Comparison of ENCODE assay signal across 19 mouse cellular contexts in the genomic region with DNA sequence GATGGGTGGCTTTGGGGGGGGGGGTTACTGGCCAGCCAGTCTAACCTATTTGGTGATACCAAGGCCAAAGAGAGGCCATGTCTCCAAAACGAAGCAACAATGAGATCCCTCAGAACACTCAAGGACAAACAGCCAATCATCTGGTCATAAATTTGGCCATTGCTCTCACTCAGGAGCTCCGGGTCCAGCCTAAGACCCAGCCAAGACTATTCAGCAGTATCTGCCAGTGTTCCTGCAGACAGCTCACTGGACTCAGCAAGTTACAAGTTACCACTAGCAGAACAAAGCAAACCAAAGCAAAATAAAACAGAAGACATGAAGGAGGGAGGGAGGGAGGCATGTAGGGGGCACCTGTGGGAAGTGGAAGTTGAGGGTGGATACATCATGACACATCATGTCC.
DNase-seq lines count a peak whose midpoint lies in the region; ATAC-seq and TF ChIP-seq lines count a peak whose summit lies in the region.
"Had no signal": no experiment of that assay in that cellular context is flagged by ENCODE, and none has a peak within 500 bp of the region (broad histone marks: within the 10 kb centered on the region; RNA-seq: fewer than 3 reads in every experiment).

No protein-coding gene starts in this region.

- DNase-seq in heart, adult 11 months = peak; percentile 94
- DNase-seq in heart, postnatal 14 days = no peak
- DNase-seq in heart, embryonic 10.5 days (ENCODE audit: low spot score) = peak; percentile 53
- peak; percentile 17 for DNase-seq in midbrain, embryonic 11.5 days (ENCODE audit: low spot score, missing footprints)
- no peak for DNase-seq in layer of hippocampus, adult 2 months (ENCODE audit: low spot score in 2 of 2)
- DNase-seq: adrenal gland, adult 2 months; adrenal gland, postnatal 10 days; adrenal gland, postnatal 25 days; cerebellum, adult 11-12 months; cerebellum, adult 9-10 months; cerebellum, postnatal 10 days; cerebellum, postnatal 25 days had no signal

- H3K27ac ChIP-seq in heart, embryonic 10.5 days = no peak overlapping the region
- H3K27ac ChIP-seq in heart, embryonic 12.5 days (ENCODE audit: poor library complexity, severe bottlenecking) = no peak overlapping the region
- H3K27ac ChIP-seq in midbrain, embryonic 11.5 days (ENCODE audit: low read depth, low read length) = no peak overlapping the region
- H3K27ac ChIP-seq in midbrain, embryonic 16.5 days (ENCODE audit: low read length) = no peak overlapping the region
- 0 out of 2 replicates have a peak overlapping the region, but pooled peaks have one; percentile 23 for H3K27ac ChIP-seq in brown adipose tissue, adult 24 weeks (replicated peaks; ENCODE audit: low read depth, low read length)
- H3K27ac ChIP-seq in layer of hippocampus, adult 2 months = no peak overlapping the region
- H3K27ac ChIP-seq: embryonic facial prominence, embryonic 10.5 days; embryonic facial prominence, embryonic 12.5 days; forebrain, embryonic 13.5 days; forebrain, embryonic 15.5 days had no signal

- ATAC-seq in heart, embryonic 12.5 days (ENCODE audit: insufficient number of reproducible peaks, low FRiP score) = no peak
- ATAC-seq in midbrain, embryonic 11.5 days (ENCODE audit: low FRiP score) = no peak
- ATAC-seq in midbrain, embryonic 16.5 days = no peak
- ATAC-seq: forebrain, embryonic 13.5 days; forebrain, embryonic 15.5 days had no signal

- intact Hi-C loops in heart, postnatal 14 days (cut with DNase I) = loop anchor here (2.0 kb wide), 1 partner anchor 14 kb away; no protein-coding TSS in a partner anchor

- no peaks in the 10 kb centered on the region for H3K27me3 ChIP-seq in heart, embryonic 10.5 days (ENCODE audit: insufficient read depth, poor library complexity, severe bottlenecking)
- no peaks in the 10 kb centered on the region for H3K27me3 ChIP-seq in heart, embryonic 12.5 days (replicated peaks)
- H3K27me3 ChIP-seq in midbrain, embryonic 11.5 days (ENCODE audit: control insufficient read depth, insufficient read depth, low read length) = no peaks in the 10 kb centered on the region
- no peaks in the 10 kb centered on the region for H3K27me3 ChIP-seq in midbrain, embryonic 16.5 days (ENCODE audit: control insufficient read depth, insufficient read depth, low read depth, low read length)
- H3K27me3 ChIP-seq: embryonic facial prominence, embryonic 12.5 days; forebrain, embryonic 13.5 days; forebrain, embryonic 15.5 days had no signal

- no peak overlapping the region for H3K4me2 ChIP-seq in heart, embryonic 12.5 days
- H3K4me2 ChIP-seq in midbrain, embryonic 11.5 days = no peak overlapping the region
- no peak overlapping the region for H3K4me2 ChIP-seq in midbrain, embryonic 16.5 days (ENCODE audit: low read length)
- H3K4me2 ChIP-seq: embryonic facial prominence, embryonic 12.5 days; forebrain, embryonic 13.5 days; forebrain, embryonic 15.5 days had no signal

- H3K4me1 ChIP-seq in heart, embryonic 10.5 days = peaks cover 31% of the 10 kb centered on the region
- peaks cover 34% of the 10 kb centered on the region for H3K4me1 ChIP-seq in heart, embryonic 12.5 days (replicated peaks)
- H3K4me1 ChIP-seq in midbrain, embryonic 11.5 days (ENCODE audit: control insufficient read depth, insufficient read depth, low read length) = peaks cover 3% of the 10 kb centered on the region; the same call in 1 of the 2 replicates
- H3K4me1 ChIP-seq in midbrain, embryonic 16.5 days (ENCODE audit: control insufficient read depth, insufficient read depth, low read length) = no peaks in the 10 kb centered on the region
- peaks cover 18% of the 10 kb centered on the region; the same call in 1 of the 2 replicates for H3K4me1 ChIP-seq in brown adipose tissue, adult 24 weeks (ENCODE audit: control insufficient read depth, insufficient read depth, insufficient read length, low read length)
- H3K4me1 ChIP-seq: embryonic facial prominence, embryonic 12.5 days; forebrain, embryonic 15.5 days had no signal

- H3K9ac ChIP-seq in heart, embryonic 12.5 days = no peak overlapping the region
- H3K9ac ChIP-seq in midbrain, embryonic 11.5 days (ENCODE audit: low read length) = no peak overlapping the region
- no peak overlapping the region for H3K9ac ChIP-seq in midbrain, embryonic 16.5 days (ENCODE audit: low read depth, low read length)
- H3K9ac ChIP-seq: embryonic facial prominence, embryonic 12.5 days; forebrain, embryonic 13.5 days; forebrain, embryonic 15.5 days had no signal

- 89% methylated on average over 2 of the region's 2 CpGs for WGBS in heart, embryonic 10.5 days
- 77% methylated on average over 2 of the region's 2 CpGs for WGBS in heart, embryonic 12.5 days
- 77% methylated on average over 2 of the region's 2 CpGs for WGBS in midbrain, embryonic 11.5 days
- WGBS in midbrain, embryonic 16.5 days = 90% methylated on average over 2 of the region's 2 CpGs

- no peak for TF ChIP-seq CTCF in layer of hippocampus, adult 2 months (conservative IDR thresholded peaks at IDR 0.05)

- H3K4me3 ChIP-seq in heart, embryonic 10.5 days = no peak overlapping the region
- no peak overlapping the region for H3K4me3 ChIP-seq in heart, embryonic 12.5 days
- no peak overlapping the region for H3K4me3 ChIP-seq in midbrain, embryonic 11.5 days (ENCODE audit: low read depth, low read length)
- no peak overlapping the region for H3K4me3 ChIP-seq in midbrain, embryonic 16.5 days (ENCODE audit: low read depth, low read length)
- no peak overlapping the region for H3K4me3 ChIP-seq in brown adipose tissue, adult 24 weeks (ENCODE audit: insufficient read depth, low read depth, low read length)
- H3K4me3 ChIP-seq in layer of hippocampus, adult 2 months = no peak overlapping the region
- H3K4me3 ChIP-seq: embryonic facial prominence, embryonic 10.5 days; embryonic facial prominence, embryonic 12.5 days; forebrain, embryonic 13.5 days; forebrain, embryonic 15.5 days had no signal

- peaks cover 35% of the 10 kb centered on the region for H3K36me3 ChIP-seq in heart, embryonic 10.5 days
- peaks cover 54% of the 10 kb centered on the region for H3K36me3 ChIP-seq in heart, embryonic 12.5 days
- no peaks in the 10 kb centered on the region for H3K36me3 ChIP-seq in midbrain, embryonic 11.5 days (ENCODE audit: control insufficient read depth, insufficient read depth, low read length)
- H3K36me3 ChIP-seq in midbrain, embryonic 16.5 days (ENCODE audit: control insufficient read depth, insufficient read depth, low read length) = no peaks in the 10 kb centered on the region
- H3K36me3 ChIP-seq: forebrain, embryonic 15.5 days had no signal

- H3K9me3 ChIP-seq in heart, embryonic 10.5 days = no peaks in the 10 kb centered on the region
- no peaks in the 10 kb centered on the region for H3K9me3 ChIP-seq in heart, embryonic 12.5 days (replicated peaks)
- no peaks in the 10 kb centered on the region for H3K9me3 ChIP-seq in midbrain, embryonic 11.5 days (ENCODE audit: control insufficient read depth, low read length)
- H3K9me3 ChIP-seq in midbrain, embryonic 16.5 days (replicated peaks; ENCODE audit: control insufficient read depth, low read length, poor library complexity, severe bottlenecking) = no peaks in the 10 kb centered on the region
- H3K9me3 ChIP-seq: embryonic facial prominence, embryonic 10.5 days; embryonic facial prominence, embryonic 12.5 days; forebrain, embryonic 13.5 days; forebrain, embryonic 15.5 days had no signal

Comparison
In these comparisons a context has a peak if more than half of its experiments do, and no peak if none do; other contexts are left out.
1. DNase-seq: peak in heart, adult 11 months (single experiment), heart, embryonic 10.5 days (single experiment) and midbrain, embryonic 11.5 days (single experiment); none in heart, postnatal 14 days (0 of 2) and layer of hippocampus, adult 2 months (0 of 2).